Mouse (Mus musculus) adrenal gland, adult 2 months (tissue): ENCODE measurements around the gene BC030500. TPM values are rescaled to one million over a fixed set of nuclear protein-coding genes. Genes with fewer than 3 reads are reported as not detected.

Experiments used
- DNase-seq: peaks from one replicate; pipeline ENCODE4 v3.0.0; 2021
- long read RNA-seq: library from polyadenylated mRNA; stranded (forward); transcript quantifications from one replicate; pipeline ENCODE4 v2.0.0, GENCODE M21; 2021
- polyA plus RNA-seq: library from polyadenylated mRNA; depleted of rRNA; stranded (reverse); fragments of >200 nt; gene quantifications from 2 replicates; pipeline ENCODE4 v1.2.3, GENCODE M21; 2012; rRNA removed
- total RNA-seq, 2 experiments: library from RNA; stranded (reverse); gene quantifications; 2 replicates each; pipeline ENCODE4 v1.2.3; 2021

The BC030500 gene
- total RNA-seq: under 1 TPM in 1 of 2 experiments, not detected in 1; 0.31 TPM
- polyA plus RNA-seq: 0.10 TPM in 1 of 2 replicates, not detected in the other
- long read RNA-seq: 0 reads

- DNase-seq: no peak
These were observed at the start of gene BC030500 for GRCm38 (mm10) chr8:58911677-58912076. Gene BC030500, plus strand, starts transcription at chr8:58911755.

GRCm38 (mm10) chr8:58886405-58886804 is 25.1 kb upstream of the BC030500 start:
- DNase-seq: no peak

GRCm38 (mm10) chr8:58890591-58890990 is 21.0 kb upstream of the BC030500 start:
- no peak for DNase-seq

- DNase-seq: no peak
These were observed 15.6 kb upstream of the BC030500 start for GRCm38 (mm10) chr8:58895960-58896359.

GRCm38 (mm10) chr8:58904465-58904864 is 7.1 kb upstream of the BC030500 start:
- DNase-seq: no peak

- DNase-seq: no peak
These were observed 763 bp downstream of the BC030500 start, which contains the start of gene Galntl6 for GRCm38 (mm10) chr8:58912196-58912839. Gene Galntl6, minus strand, starts transcription at chr8:58912640.

GRCm38 (mm10) chr8:58912840-58913639 is 1.5 kb downstream of the BC030500 start:
- DNase-seq: no peak

- no peak for DNase-seq
These were observed 2.0 kb downstream of the BC030500 start for GRCm38 (mm10) chr8:58913640-58913968.

- no peak for DNase-seq
These were observed 3.6 kb downstream of the BC030500 start for GRCm38 (mm10) chr8:58915142-58915541.

GRCm38 (mm10) chr8:58931066-58931465 is 19.5 kb downstream of the BC030500 start:
- no peak for DNase-seq

- no peak for DNase-seq
These were observed 32.2 kb downstream of the BC030500 start for GRCm38 (mm10) chr8:58943773-58944172.

GRCm38 (mm10) chr8:58957195-58957739 is 45.7 kb downstream of the BC030500 start:
- no peak for DNase-seq

Other genes starting within 250 kb of the BC030500 start
- under 1 TPM in 1 of 2 experiments, not detected in 1; 0.31 TPM for gene Galntl6, start 885 bp downstream of the BC030500 start, total RNA-seq
- gene Galntl6, start 885 bp downstream of the BC030500 start, polyA plus RNA-seq: 0.03 TPM in 1 of 2 replicates, not detected in the other